Mouse (Mus musculus): ENCODE results near the gene Dnaic1.

- no peak for TF ChIP-seq MXI1 (IDR thresholded peaks at IDR 0.05; ENCODE audit: low read depth, low read length)
- TF ChIP-seq CTCF (conservative IDR thresholded peaks at IDR 0.05 in 1 of 2, IDR thresholded peaks at IDR 0.05 in 1 of 2; ENCODE audit: low read depth in 2 of 2, low read length in 2 of 2): no peak
- no peak; the same call in 1 of the 2 replicates for TF ChIP-seq POLR2A (IDR thresholded peaks at IDR 0.05; ENCODE audit: low read depth, low read length)
- no peak; the same call in 1 of the 2 replicates for TF ChIP-seq MAX (IDR thresholded peaks at IDR 0.05; ENCODE audit: low read length)
- TF ChIP-seq ELF1 (IDR thresholded peaks at IDR 0.05; ENCODE audit: low read depth, low read length): no peak
- no peak for TF ChIP-seq ZNF384 (IDR thresholded peaks at IDR 0.05; ENCODE audit: low read depth, low read length)
- no peak for TF ChIP-seq ETS1 (conservative IDR thresholded peaks at IDR 0.05; ENCODE audit: low read depth, low read length)
- no peak for TF ChIP-seq BHLHE40 (IDR thresholded peaks at IDR 0.05; ENCODE audit: low read depth, low read length)
These were observed 61.8 kb downstream of the Dnaic1 start for GRCm38 (mm10) chr4:41631390-41631789.

All from CH12.LX (cell line).